Mouse (Mus musculus) lung, adult 2 months (tissue): Measurements from ENCODE around the gene Csnk1d. TPM values are rescaled to one million over a fixed set of nuclear protein-coding genes. Genes with fewer than 3 reads are reported as not detected.
A peak's percentile ranks its signal among the peaks of the same experiment; 100 is the strongest.

Experiments
- DNase-seq: peaks from one replicate; pipeline ENCODE4 v3.0.0; 2022
- H3K4me1 ChIP-seq: fragments of 200-500 bp; 2 replicates; pipeline ENCODE4 v1.6.1; 2011; ENCODE audit warnings: low read length; ENCODE audit not compliant: control insufficient read depth, insufficient read depth
- H3K4me3 ChIP-seq: fragments of 200-500 bp; replicated peaks from 2 replicates; pipeline ENCODE3; 2011; ENCODE audit warnings: low read depth, mild to moderate bottlenecking, control low read depth, low read length; ENCODE audit errors: extremely low read depth
- CTCF ChIP-seq: fragments of 200-500 bp; IDR thresholded peaks from 2 replicates; pipeline ENCODE4 v1.5.1; 2011; ENCODE audit warnings: mild to moderate bottlenecking, low read length, control low read depth; ENCODE audit not compliant: insufficient read depth
- POLR2A ChIP-seq: fragments of 200-500 bp; IDR thresholded peaks from 2 replicates; pipeline ENCODE4 v1.6.1; 2011; ENCODE audit warnings: low read depth, mild to moderate bottlenecking, control low read depth, low read length, borderline replicate concordance; ENCODE audit errors: extremely low read depth
- WGBS: fragments of 180-500 bp; shearing (Covaris S2); methylation state at CpG from one replicate; pipeline ENCODE4 v1.1.7; 2018; 5-methylcytosine and 5-hydroxymethylcytosine counted together
- polyA plus RNA-seq: library from polyadenylated mRNA; depleted of rRNA; stranded (reverse); fragments of >200 nt; gene quantifications from 2 replicates; pipeline ENCODE4 v1.2.3, GENCODE M21; 2012

Gene Csnk1d
- polyA plus RNA-seq, 1 experiment: 75.3 TPM

DNA sequence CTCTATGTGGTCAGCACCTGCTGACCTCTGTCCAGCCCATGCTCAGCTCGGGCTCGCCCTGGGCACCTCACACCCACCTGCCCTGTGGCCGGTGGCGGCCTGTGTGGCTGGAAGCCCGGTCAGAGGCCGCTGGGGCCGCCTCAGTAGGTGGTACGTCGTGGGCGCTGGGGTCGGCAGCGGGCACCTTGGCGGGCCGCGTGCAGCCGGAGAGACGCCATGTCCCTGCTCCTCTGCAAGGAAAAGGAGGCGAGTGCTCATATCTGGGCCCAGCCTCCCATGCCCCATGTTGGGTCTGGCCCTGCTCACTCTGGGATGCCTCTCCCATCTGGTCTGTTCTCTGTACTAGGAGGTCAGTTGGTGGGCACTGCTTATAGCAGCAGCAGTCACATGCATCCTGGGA lies 32.1 kb downstream of the Csnk1d start:
- no peak for TF ChIP-seq CTCF
- no peak for TF ChIP-seq POLR2A
- 90% methylated on average over 18 of the region's 18 CpGs for WGBS
- Histone ChIP-seq H3K4me3 (no peak overlapping the region), H3K4me1 (no peaks in the 10 kb centered on the region; the same call in 1 of the 2 replicates)
- DNase-seq: no peak

DNA sequence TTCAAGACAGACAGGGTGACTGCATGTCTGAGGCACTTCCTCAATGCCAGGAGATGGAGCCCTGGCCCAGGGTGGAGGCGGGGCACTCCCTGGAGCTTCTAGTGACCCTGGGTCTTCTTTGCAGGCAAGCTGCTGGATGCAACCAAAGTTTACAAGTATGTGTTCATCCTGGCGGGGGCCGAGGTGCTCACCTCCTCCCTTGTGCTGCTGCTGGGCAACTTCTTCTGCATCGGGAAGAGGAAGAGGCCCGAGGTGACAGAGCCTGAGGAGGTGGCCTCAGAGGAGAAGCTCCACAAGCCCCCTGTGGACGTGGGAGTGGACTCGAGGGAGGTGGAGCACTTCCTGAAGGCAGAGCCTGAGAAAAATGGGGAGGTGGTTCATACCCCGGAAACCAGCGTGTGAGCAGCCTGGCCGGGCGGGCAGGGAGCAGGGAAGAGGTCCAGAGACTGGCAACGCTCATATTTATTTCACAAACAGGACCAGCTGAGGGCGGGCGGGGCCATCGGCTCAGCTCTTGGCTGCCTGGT lies 33.3 kb downstream of the Csnk1d start:
- 21% methylated on average over 15 of the region's 15 CpGs for WGBS
- H3K4me1 ChIP-seq: no peaks in the 10 kb centered on the region; the same call in 1 of the 2 replicates
- TF ChIP-seq POLR2A (no peak), CTCF (no peak)
- DNase-seq: no peak
- H3K4me3 ChIP-seq: no peak overlapping the region

- 67% methylated on average over 8 of the region's 8 CpGs for WGBS
- TF ChIP-seq CTCF: no peak
- no peak for TF ChIP-seq POLR2A
These were observed 34.1 kb downstream of the Csnk1d start for GRCm38 (mm10) chr11:120957052-120957451.

GRCm38 (mm10) chr11:120955701-120956100 lies 35.4 kb downstream of the Csnk1d start:
- 84% methylated on average over 8 of the region's 8 CpGs for WGBS
- TF ChIP-seq POLR2A: no peak
- TF ChIP-seq CTCF: no peak
- Histone ChIP-seq H3K4me3 (no peak overlapping the region), H3K4me1 (peaks cover 4% of the 10 kb centered on the region; the same call in 1 of the 2 replicates)
- DNase-seq: no peak

More at GRCm38 (mm10) chr11:120957052-120957451, 34.1 kb downstream of the Csnk1d start:
- H3K4me3 ChIP-seq: no peak overlapping the region
- no peaks in the 10 kb centered on the region; the same call in 1 of the 2 replicates for H3K4me1 ChIP-seq
- no peak for DNase-seq

GRCm38 (mm10) chr11:120954936-120955335 lies 36.2 kb downstream of the Csnk1d start:
- TF ChIP-seq CTCF: no peak
- TF ChIP-seq POLR2A: no peak
- DNase-seq: peak; percentile 31
- 74% methylated on average over 5 of the region's 5 CpGs for WGBS
- Histone ChIP-seq H3K4me3 (no peak overlapping the region), H3K4me1 (peaks cover 6% of the 10 kb centered on the region)

GRCm38 (mm10) chr11:120951731-120952730 lies 39.1 kb downstream of the Csnk1d start:
- 82% methylated on average over 9 of the region's 9 CpGs for WGBS
- no peak for TF ChIP-seq POLR2A
- no peak for TF ChIP-seq CTCF
- H3K4me1 ChIP-seq: peaks cover 9% of the 10 kb centered on the region; the same call in 1 of the 2 replicates
- no peak for DNase-seq
- no peak overlapping the region for H3K4me3 ChIP-seq

GRCm38 (mm10) chr11:120951237-120951636 lies 39.9 kb downstream of the Csnk1d start:
- H3K4me1 ChIP-seq: peaks cover 9% of the 10 kb centered on the region; the same call in 1 of the 2 replicates
- no peak for DNase-seq
- 38% methylated on average over 8 of the region's 8 CpGs for WGBS
- no peak for TF ChIP-seq POLR2A
- no peak for TF ChIP-seq CTCF
- peak overlapping the region; percentile 26 for H3K4me3 ChIP-seq

- Histone ChIP-seq H3K4me3 (peak overlapping the region; percentile 43), H3K4me1 (peaks cover 9% of the 10 kb centered on the region; the same call in 1 of the 2 replicates)
- TF ChIP-seq CTCF (no peak), POLR2A (no peak)
- 6% methylated on average over 39 of the region's 39 CpGs for WGBS
- DNase-seq: peak; percentile 77
These were observed 40.6 kb downstream of the Csnk1d start for GRCm38 (mm10) chr11:120950281-120951202.

DNA sequence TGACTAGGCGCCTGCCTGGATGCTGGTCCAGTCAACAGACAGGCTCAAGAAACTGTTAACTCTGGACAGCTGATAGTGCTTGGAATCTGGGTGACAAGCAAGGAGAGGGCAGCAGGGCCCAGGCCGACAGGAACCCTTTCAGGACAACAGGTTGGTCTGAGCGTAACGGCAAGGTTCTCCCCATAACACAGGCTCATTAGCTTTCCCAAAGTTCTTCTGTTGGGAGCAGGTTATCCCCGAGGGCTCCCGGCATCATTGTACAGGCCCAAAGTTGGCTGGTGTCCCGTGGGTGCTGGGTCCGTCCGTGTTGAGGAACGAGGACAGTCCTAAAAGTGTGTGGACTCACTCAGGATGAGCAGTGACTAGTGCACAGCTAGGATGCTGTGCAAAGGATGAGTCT lies 41.3 kb downstream of the Csnk1d start:
- H3K4me3 ChIP-seq: no peak overlapping the region
- H3K4me1 ChIP-seq: peaks cover 9% of the 10 kb centered on the region; the same call in 1 of the 2 replicates
- 56% methylated on average over 10 of the region's 10 CpGs for WGBS
- TF ChIP-seq POLR2A (no peak), CTCF (no peak)
- DNase-seq: no peak
